Comparison of ENCODE assay signal across 8 mouse cellular contexts in genomic region chr5:114467430-114467829, GRCm38 (mm10). TPM values are rescaled to one million over a fixed set of nuclear protein-coding genes. Genes with fewer than 3 reads are reported as not detected.
DNase-seq lines count a peak whose midpoint lies in the region; ATAC-seq and TF ChIP-seq lines count a peak whose summit lies in the region.

No protein-coding gene starts in this region.

- peak in 1 of 2 experiments; percentile 46 for DNase-seq in cerebellum, adult 2 months
- peak; percentile 90 for DNase-seq in kidney, postnatal 0 days (ENCODE audit: low spot score)
- DNase-seq in liver, embryonic 11.5 days (ENCODE audit: low spot score): peak; percentile 74

- H3K27me3 ChIP-seq in cerebellum, adult 2 months (ENCODE audit: control insufficient read depth, insufficient read depth, low read length): no peaks in the 10 kb centered on the region
- no peaks in the 10 kb centered on the region for H3K27me3 ChIP-seq in embryonic facial prominence, embryonic 15.5 days
- no peaks in the 10 kb centered on the region for H3K27me3 ChIP-seq in heart, embryonic 15.5 days
- H3K27me3 ChIP-seq in kidney, postnatal 0 days (ENCODE audit: insufficient read depth, low read length): no peaks in the 10 kb centered on the region
- no peaks in the 10 kb centered on the region; the same call in 1 of the 2 replicates for H3K27me3 ChIP-seq in liver, embryonic 11.5 days (replicated peaks; ENCODE audit: control insufficient read depth, insufficient read depth, low read length)
- no peaks in the 10 kb centered on the region for H3K27me3 ChIP-seq in neural tube, embryonic 12.5 days (replicated peaks)

- no peaks in the 10 kb centered on the region for H3K9me3 ChIP-seq in embryonic facial prominence, embryonic 15.5 days (replicated peaks)
- H3K9me3 ChIP-seq in heart, embryonic 15.5 days (replicated peaks): no peaks in the 10 kb centered on the region
- H3K9me3 ChIP-seq in kidney, postnatal 0 days (replicated peaks; ENCODE audit: low read length): no peaks in the 10 kb centered on the region
- no peaks in the 10 kb centered on the region for H3K9me3 ChIP-seq in liver, embryonic 11.5 days (ENCODE audit: control insufficient read depth, low read length)
- 0 out of 2 replicates have a peak, but pooled peaks cover 6% of the 10 kb centered on the region for H3K9me3 ChIP-seq in neural tube, embryonic 12.5 days

- no peak for ATAC-seq in cerebellum, adult (ENCODE audit: insufficient number of reproducible peaks, low FRiP score, low TSS enrichment)
- ATAC-seq in embryonic facial prominence, embryonic 15.5 days (ENCODE audit: insufficient number of reproducible peaks, low FRiP score, low TSS enrichment, low read depth): peak; percentile 64
- peak; percentile 77 for ATAC-seq in heart, embryonic 15.5 days (replicated peaks; ENCODE audit: insufficient number of reproducible peaks, insufficient read depth, low FRiP score, low read depth)
- ATAC-seq in kidney, postnatal 0 days (replicated peaks; ENCODE audit: low FRiP score, low read depth): no peak; the same call in 1 of the 2 replicates
- ATAC-seq in liver, embryonic 11.5 days (replicated peaks; ENCODE audit: low FRiP score): no peak; the same call in 1 of the 2 replicates
- peak; percentile 83 for ATAC-seq in neural tube, embryonic 12.5 days (ENCODE audit: low FRiP score, low read depth)
- no peak for ATAC-seq in megakaryocyte progenitor cell, adult 5-6 weeks (replicated peaks; ENCODE audit: poor library complexity)

- no peak for TF ChIP-seq CTCF in cerebellum, adult 2 months (IDR thresholded peaks at IDR 0.05; ENCODE audit: borderline replicate concordance, insufficient read depth, low read depth, low read length)
- TF ChIP-seq CTCF in kidney, postnatal 0 days (IDR thresholded peaks at IDR 0.05; ENCODE audit: low read depth): no peak

- no peak overlapping the region for H3K9ac ChIP-seq in embryonic facial prominence, embryonic 15.5 days
- peak overlapping the region; percentile 20 for H3K9ac ChIP-seq in heart, embryonic 15.5 days
- 0 out of 2 replicates have a peak overlapping the region, but pooled peaks have one; percentile 31 for H3K9ac ChIP-seq in kidney, postnatal 0 days (ENCODE audit: low read depth, low read length)
- no peak overlapping the region for H3K9ac ChIP-seq in liver, embryonic 11.5 days (ENCODE audit: low read depth, low read length)
- no peak overlapping the region for H3K9ac ChIP-seq in neural tube, embryonic 12.5 days

- peak overlapping the region; percentile 60 for H3K4me2 ChIP-seq in embryonic facial prominence, embryonic 15.5 days (replicated peaks)
- H3K4me2 ChIP-seq in heart, embryonic 15.5 days: peak overlapping the region; percentile 66
- H3K4me2 ChIP-seq in kidney, postnatal 0 days (ENCODE audit: low read length): peak overlapping the region; percentile 60
- H3K4me2 ChIP-seq in liver, embryonic 11.5 days: peak overlapping the region; percentile 48
- peak overlapping the region; percentile 51 for H3K4me2 ChIP-seq in neural tube, embryonic 12.5 days (replicated peaks)

- H3K4me1 ChIP-seq in cerebellum, adult 2 months (ENCODE audit: control insufficient read depth, insufficient read depth, low read length): no peaks in the 10 kb centered on the region
- H3K4me1 ChIP-seq in embryonic facial prominence, embryonic 15.5 days: peaks cover 24% of the 10 kb centered on the region
- peaks cover 23% of the 10 kb centered on the region for H3K4me1 ChIP-seq in heart, embryonic 15.5 days (replicated peaks)
- 0 out of 2 replicates have a peak, but pooled peaks cover 5% of the 10 kb centered on the region for H3K4me1 ChIP-seq in kidney, postnatal 0 days (replicated peaks; ENCODE audit: insufficient read depth, low read length)
- H3K4me1 ChIP-seq in liver, embryonic 11.5 days (replicated peaks; ENCODE audit: control insufficient read depth, insufficient read depth, low read length): peaks cover 20% of the 10 kb centered on the region
- peaks cover 36% of the 10 kb centered on the region for H3K4me1 ChIP-seq in neural tube, embryonic 12.5 days

- no peak overlapping the region for H3K4me3 ChIP-seq in cerebellum, adult 2 months (replicated peaks; ENCODE audit: insufficient read depth, low read depth, low read length)
- H3K4me3 ChIP-seq in embryonic facial prominence, embryonic 15.5 days (replicated peaks): peak overlapping the region; percentile 34
- H3K4me3 ChIP-seq in heart, embryonic 15.5 days: peak overlapping the region; percentile 39
- peak overlapping the region; percentile 17; the same call in 1 of the 2 replicates for H3K4me3 ChIP-seq in kidney, postnatal 0 days (replicated peaks; ENCODE audit: low read depth, low read length)
- H3K4me3 ChIP-seq in liver, embryonic 11.5 days (ENCODE audit: low read depth, low read length): peak overlapping the region; percentile 24; the same call in 1 of the 2 replicates
- 0 out of 2 replicates have a peak overlapping the region, but pooled peaks have one; percentile 7 for H3K4me3 ChIP-seq in neural tube, embryonic 12.5 days

- H3K36me3 ChIP-seq in embryonic facial prominence, embryonic 15.5 days: no peaks in the 10 kb centered on the region
- no peaks in the 10 kb centered on the region for H3K36me3 ChIP-seq in heart, embryonic 15.5 days
- no peaks in the 10 kb centered on the region for H3K36me3 ChIP-seq in kidney, postnatal 0 days (ENCODE audit: insufficient read depth, low read length)
- no peaks in the 10 kb centered on the region for H3K36me3 ChIP-seq in liver, embryonic 11.5 days (ENCODE audit: control insufficient read depth, insufficient read depth, low read length)
- no peaks in the 10 kb centered on the region for H3K36me3 ChIP-seq in neural tube, embryonic 12.5 days

- 10% methylated on average over 7 of the region's 13 CpGs for WGBS in cerebellum, adult 2 months
- 0% methylated on average over 12 of the region's 13 CpGs for WGBS in embryonic facial prominence, embryonic 15.5 days
- 4% methylated on average over 12 of the region's 13 CpGs for WGBS in heart, embryonic 15.5 days
- WGBS in kidney, postnatal 0 days: under 1% methylated on average over 12 of the region's 13 CpGs
- 5% methylated on average over 10 of the region's 13 CpGs for WGBS in liver, embryonic 11.5 days
- WGBS in neural tube, embryonic 12.5 days: 0% methylated on average over 12 of the region's 13 CpGs

- TF ChIP-seq POLR2A in cerebellum, adult 2 months (IDR thresholded peaks at IDR 0.05; ENCODE audit: borderline replicate concordance, insufficient read depth, low read length): no peak

- H3K27ac ChIP-seq in cerebellum, adult 2 months (ENCODE audit: insufficient read depth, low read length): peak overlapping the region; percentile 23; the same call in 1 of the 2 replicates
- peak overlapping the region; percentile 23; the same call in 1 of the 2 replicates for H3K27ac ChIP-seq in embryonic facial prominence, embryonic 15.5 days (replicated peaks)
- H3K27ac ChIP-seq in heart, embryonic 15.5 days: peak overlapping the region; percentile 70
- H3K27ac ChIP-seq in kidney, postnatal 0 days: 0 out of 2 replicates have a peak overlapping the region, but pooled peaks have one; percentile 2
- H3K27ac ChIP-seq in liver, embryonic 11.5 days (ENCODE audit: low read depth, low read length): peak overlapping the region; percentile 52; the same call in 1 of the 2 replicates
- peak overlapping the region; percentile 73 for H3K27ac ChIP-seq in neural tube, embryonic 12.5 days

RNA-seq across cellular contexts. Expression of gene Mvk, which starts 23.4 kb away (rescaled TPM):
- polyA plus RNA-seq in cerebellum, adult 2 months (2012; rRNA removed): 37.1 and 38.8 TPM in 2 replicates
- 49.6 and 51.8 TPM in 2 replicates for polyA plus RNA-seq in embryonic facial prominence, embryonic 15.5 days (2015; fragmentation: Nextera tagmentation; extraction: Ambion mirVana)
- 13.6 and 20.5 TPM in 2 replicates for polyA plus RNA-seq in heart, embryonic 15.5 days (2015; fragmentation: Nextera tagmentation; extraction: Ambion mirVana)
- polyA plus RNA-seq in kidney, postnatal 0 days (2015; fragmentation: Nextera tagmentation; extraction: Ambion mirVana): 29.3 and 31.7 TPM in 2 replicates
- 46.5 and 48.5 TPM in 2 replicates for polyA plus RNA-seq in liver, embryonic 11.5 days (2014; fragmentation: Nextera tagmentation; extraction: Ambion mirVana)
- polyA plus RNA-seq in neural tube, embryonic 12.5 days (2016; fragmentation: Nextera tagmentation; extraction: Ambion mirVana): 58.2 and 58.4 TPM in 2 replicates
- total RNA-seq in megakaryocyte progenitor cell, adult 5-6 weeks (2015): 3.2 and 7.0 TPM in 2 replicates
- total RNA-seq in megakaryocyte progenitor cell, adult 5-6 weeks (2017): 8.1 and 8.6 TPM in 2 replicates

RNA-seq across cellular contexts. Expression of gene Mmab, which starts 23.6 kb away (rescaled TPM):
- 16.9 and 19.2 TPM in 2 replicates for polyA plus RNA-seq in cerebellum, adult 2 months (2012; rRNA removed)
- 28.1 and 29.2 TPM in 2 replicates for polyA plus RNA-seq in embryonic facial prominence, embryonic 15.5 days (2015; fragmentation: Nextera tagmentation; extraction: Ambion mirVana)
- 19.7 and 24.3 TPM in 2 replicates for polyA plus RNA-seq in heart, embryonic 15.5 days (2015; fragmentation: Nextera tagmentation; extraction: Ambion mirVana)
- polyA plus RNA-seq in kidney, postnatal 0 days (2015; fragmentation: Nextera tagmentation; extraction: Ambion mirVana): 18.9 and 22.8 TPM in 2 replicates
- polyA plus RNA-seq in liver, embryonic 11.5 days (2014; fragmentation: Nextera tagmentation; extraction: Ambion mirVana): 27.9 and 29.5 TPM in 2 replicates
- 27.1 and 27.3 TPM in 2 replicates for polyA plus RNA-seq in neural tube, embryonic 12.5 days (2016; fragmentation: Nextera tagmentation; extraction: Ambion mirVana)
- total RNA-seq in megakaryocyte progenitor cell, adult 5-6 weeks (2015): 5.6 and 8.2 TPM in 2 replicates
- 14.4 and 20.6 TPM in 2 replicates for total RNA-seq in megakaryocyte progenitor cell, adult 5-6 weeks (2017)

Comparison
In these comparisons a context has a peak if more than half of its experiments do, and no peak if none do; other contexts are left out.
1. H3K27ac ChIP-seq: peak in every context shown above with its lines; median percentile 73 in neural tube, embryonic 12.5 days; 70 in heart, embryonic 15.5 days; 52 in liver, embryonic 11.5 days; 23 in cerebellum, adult 2 months; 23 in embryonic facial prominence, embryonic 15.5 days; 2 in kidney, postnatal 0 days.
2. ATAC-seq: peak in embryonic facial prominence, embryonic 15.5 days (single experiment), heart, embryonic 15.5 days (single experiment) and neural tube, embryonic 12.5 days (single experiment); none in cerebellum, adult (single experiment), kidney, postnatal 0 days (single experiment), liver, embryonic 11.5 days (single experiment) and megakaryocyte progenitor cell, adult 5-6 weeks (single experiment).
3. H3K9ac ChIP-seq: peak in heart, embryonic 15.5 days (single experiment) and kidney, postnatal 0 days (single experiment); none in embryonic facial prominence, embryonic 15.5 days (single experiment), liver, embryonic 11.5 days (single experiment) and neural tube, embryonic 12.5 days (single experiment).
4. Peak in every context shown above with its lines, with median percentiles within 50 percentile points of each other: H3K4me2 ChIP-seq.